Mouse (Mus musculus): ENCODE measurements around the gene Mroh3.

The Mroh3 gene

GRCm38 (mm10) chr1:136159830-136160229 is 52.8 kb downstream of the Mroh3 start:
- in situ Hi-C loops (cut with MboI, MseI), result loop anchor here in 1 of 2 experiments (25.0 kb wide), 1 partner anchor 1748 kb away; the partner anchor contains the start of genes Adipor1 and Cyb5r1

- in situ Hi-C loops (cut with MboI, MseI), result loop anchor here in 1 of 2 experiments (25.0 kb wide), 1 partner anchor 1745 kb away; the partner anchor contains the start of genes Adipor1 and Cyb5r1
These were observed 55.7 kb downstream of the Mroh3 start for GRCm38 (mm10) chr1:136156951-136157350.

DNA sequence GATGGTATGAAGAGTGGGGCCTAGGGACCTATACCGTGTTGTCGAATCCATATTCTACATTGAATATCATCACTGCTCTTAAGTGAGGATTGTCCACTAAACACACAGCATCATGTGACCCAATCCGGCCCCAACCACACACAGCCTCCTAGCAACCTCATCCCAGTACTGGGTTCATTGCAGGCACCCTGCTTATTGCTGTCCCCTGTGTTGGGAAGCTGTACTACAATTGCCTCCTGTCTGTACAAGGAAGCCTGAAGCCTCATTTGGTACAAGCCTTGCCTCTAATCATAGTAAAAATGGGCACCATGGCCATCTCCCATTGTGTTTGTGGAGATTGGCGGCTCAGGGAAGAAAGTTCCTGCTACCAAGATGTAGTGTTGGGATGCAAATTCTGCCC is 56.3 kb downstream of the Mroh3 start:
- in situ Hi-C loops (cut with MboI, MseI), result loop anchor here in 1 of 2 experiments (25.0 kb wide), 1 partner anchor 1744 kb away; the partner anchor contains the start of genes Adipor1 and Cyb5r1

GRCm38 (mm10) chr1:136151371-136151770 is 61.3 kb downstream of the Mroh3 start:
- in situ Hi-C loops (cut with MboI, MseI), result loop anchor here in 1 of 2 experiments (25.0 kb wide), 1 partner anchor 1739 kb away; the partner anchor contains the start of genes Adipor1 and Cyb5r1

DNA sequence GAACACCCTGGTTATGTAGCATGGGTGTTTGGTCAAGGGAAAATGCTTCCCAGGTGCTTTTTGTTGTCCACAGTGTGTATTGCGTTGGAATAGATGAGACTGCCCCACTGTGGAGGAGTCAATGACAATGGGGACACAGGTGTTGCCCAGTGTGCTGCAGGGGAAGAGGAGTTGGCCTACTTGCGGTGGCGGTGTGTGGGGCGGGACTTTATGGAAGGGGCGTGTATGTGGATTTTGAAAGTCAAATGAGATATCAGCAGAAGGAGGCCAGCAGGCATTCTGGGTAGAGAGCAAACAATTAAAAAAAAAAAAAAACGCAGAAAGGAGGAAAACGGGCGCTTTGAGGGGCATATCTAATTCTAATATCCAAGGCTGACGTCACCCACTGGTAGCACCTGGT is 62.9 kb downstream of the Mroh3 start:
- in situ Hi-C loops (cut with MboI, MseI), result loop anchor here (25.0 kb wide), 2 partner anchors 538 to 1737 kb away; partner anchors contain the start of genes Adipor1 (in 1 of the 2) and Cyb5r1 (in 1 of the 2)

- in situ Hi-C loops (cut with MboI, MseI), result loop anchor here in 1 of 2 experiments (25.0 kb wide), 1 partner anchor 544 kb away; no protein-coding TSS in a partner anchor
These were observed 69.1 kb downstream of the Mroh3 start for GRCm38 (mm10) chr1:136143514-136143913.

DNA sequence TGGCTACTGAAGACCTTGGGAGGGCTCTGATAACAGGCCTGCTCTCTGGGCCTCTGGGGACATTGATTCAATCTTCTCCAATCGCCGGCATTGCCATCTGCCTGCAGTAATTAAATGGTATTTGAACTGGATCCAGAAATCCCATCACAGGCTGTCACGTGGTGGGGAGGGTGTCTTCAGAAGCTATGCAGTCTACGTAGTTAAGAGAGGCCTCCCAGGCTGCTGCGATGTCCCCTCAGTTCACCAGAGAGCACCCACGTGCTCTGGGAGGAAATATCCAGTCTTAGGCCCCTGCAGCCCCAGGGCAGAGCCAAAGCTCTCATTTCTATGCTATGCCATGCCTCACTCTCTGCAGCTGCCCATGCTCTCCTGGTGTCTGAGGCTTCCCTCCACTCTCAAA is 70.3 kb downstream of the Mroh3 start:
- in situ Hi-C loops (cut with MboI, MseI), result loop anchor here in 1 of 2 experiments (25.0 kb wide), 1 partner anchor 545 kb away; no protein-coding TSS in a partner anchor

GRCm38 (mm10) chr1:136141176-136141950 is 71.3 kb downstream of the Mroh3 start:
- in situ Hi-C loops (cut with MboI, MseI), result loop anchor here in 1 of 2 experiments (25.0 kb wide), 1 partner anchor 546 kb away; no protein-coding TSS in a partner anchor

DNA sequence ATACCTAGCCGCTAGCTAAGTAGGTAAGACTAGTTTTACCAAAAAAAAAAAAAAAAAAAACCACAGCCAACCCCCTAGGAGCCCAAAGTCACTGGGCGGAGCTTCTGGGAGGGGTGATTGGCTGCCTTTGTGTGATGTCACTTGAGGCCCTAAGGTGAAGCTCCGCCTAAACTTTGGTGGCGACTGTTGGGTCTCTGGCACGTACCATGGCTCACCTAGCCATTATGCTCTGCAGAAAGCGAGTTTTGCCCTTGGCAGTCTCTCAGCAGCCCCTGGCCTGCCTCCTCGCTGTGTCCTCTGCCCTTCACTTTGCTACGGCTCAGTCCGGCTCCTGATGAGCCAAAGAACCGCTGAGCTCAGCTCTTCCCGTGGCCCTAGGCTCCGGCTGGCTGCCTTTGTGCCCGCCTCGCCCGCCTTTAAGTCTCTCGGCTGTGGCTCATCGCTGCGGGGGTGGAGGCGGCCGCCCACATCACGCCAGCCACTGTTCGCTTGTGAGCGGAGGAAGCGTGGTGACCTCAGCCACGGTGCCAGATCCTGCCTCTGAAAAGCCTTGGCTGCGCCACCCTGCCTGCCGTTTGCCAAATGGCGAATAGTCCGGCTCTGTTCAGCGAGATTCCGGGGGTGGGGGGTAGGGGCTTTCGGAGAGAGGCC is 72.5 kb downstream of the Mroh3 start:
- in situ Hi-C loops (cut with MboI, MseI), result loop anchor here (10.0 to 25.0 kb wide), 3 partner anchors 465 to 1005 kb away; partner anchors contain the start of gene Ptpn7 (in 1 of the 2)

- in situ Hi-C loops (cut with MboI, MseI), result loop anchor here (10.0 to 25.0 kb wide), 3 partner anchors 466 to 1004 kb away; partner anchors contain the start of gene Ptpn7 (in 1 of the 2)
These were observed 74.3 kb downstream of the Mroh3 start for GRCm38 (mm10) chr1:136138191-136138830.

GRCm38 (mm10) chr1:136137575-136137974 is 75.1 kb downstream of the Mroh3 start:
- in situ Hi-C loops (cut with MboI, MseI), result loop anchor here (10.0 to 25.0 kb wide), 3 partner anchors 467 to 1003 kb away; partner anchors contain the start of gene Ptpn7 (in 1 of the 2)

DNA sequence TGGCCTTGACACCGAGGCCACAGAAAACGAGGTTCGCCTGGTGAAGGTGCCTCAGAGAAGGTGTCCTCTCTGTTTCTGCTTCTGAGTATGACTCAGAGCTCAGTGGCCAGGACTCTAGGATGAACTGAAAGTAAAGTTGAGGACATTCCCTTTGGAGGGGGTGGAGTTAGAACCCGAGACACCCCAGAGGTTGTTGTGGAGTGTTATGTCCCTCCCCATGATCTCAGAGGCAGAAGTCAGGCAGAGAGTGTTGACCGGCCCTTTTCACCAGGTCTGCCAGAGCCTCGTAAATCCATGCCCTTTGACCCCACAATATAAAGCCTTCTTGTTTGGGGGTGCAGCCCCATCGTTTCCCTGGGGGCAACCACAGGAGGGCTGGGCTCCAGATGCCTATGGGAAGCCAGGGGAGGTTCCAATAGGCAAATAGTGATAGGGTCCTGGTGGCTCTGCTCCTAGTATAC is 75.5 kb downstream of the Mroh3 start:
- in situ Hi-C loops (cut with MboI, MseI), result loop anchor here (10.0 to 25.0 kb wide), 3 partner anchors 468 to 1002 kb away; partner anchors contain the start of gene Ptpn7 (in 1 of the 2)

DNA sequence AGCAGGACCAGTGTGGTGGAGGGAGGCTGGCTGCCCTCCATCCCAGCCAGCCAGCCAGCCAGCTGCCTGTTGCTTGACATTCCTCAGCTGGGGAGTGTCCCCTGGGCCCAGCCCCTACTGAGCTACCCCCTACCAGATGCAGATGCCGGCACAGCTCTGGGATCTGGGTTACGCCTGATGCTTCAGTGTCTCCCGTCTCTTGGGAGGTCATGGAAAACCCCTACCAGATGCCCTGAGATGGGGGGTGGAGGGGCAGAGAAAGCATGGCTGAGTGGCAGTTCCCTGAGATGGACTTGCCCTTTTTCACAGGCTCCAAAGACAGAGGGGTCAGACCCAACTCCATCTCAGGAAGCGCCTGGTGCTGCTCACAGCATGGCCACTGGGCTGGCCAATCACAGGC is 76.1 kb downstream of the Mroh3 start:
- in situ Hi-C loops (cut with MboI, MseI), result loop anchor here (10.0 to 25.0 kb wide), 3 partner anchors 468 to 1002 kb away; partner anchors contain the start of gene Ptpn7 (in 1 of the 2)

DNA sequence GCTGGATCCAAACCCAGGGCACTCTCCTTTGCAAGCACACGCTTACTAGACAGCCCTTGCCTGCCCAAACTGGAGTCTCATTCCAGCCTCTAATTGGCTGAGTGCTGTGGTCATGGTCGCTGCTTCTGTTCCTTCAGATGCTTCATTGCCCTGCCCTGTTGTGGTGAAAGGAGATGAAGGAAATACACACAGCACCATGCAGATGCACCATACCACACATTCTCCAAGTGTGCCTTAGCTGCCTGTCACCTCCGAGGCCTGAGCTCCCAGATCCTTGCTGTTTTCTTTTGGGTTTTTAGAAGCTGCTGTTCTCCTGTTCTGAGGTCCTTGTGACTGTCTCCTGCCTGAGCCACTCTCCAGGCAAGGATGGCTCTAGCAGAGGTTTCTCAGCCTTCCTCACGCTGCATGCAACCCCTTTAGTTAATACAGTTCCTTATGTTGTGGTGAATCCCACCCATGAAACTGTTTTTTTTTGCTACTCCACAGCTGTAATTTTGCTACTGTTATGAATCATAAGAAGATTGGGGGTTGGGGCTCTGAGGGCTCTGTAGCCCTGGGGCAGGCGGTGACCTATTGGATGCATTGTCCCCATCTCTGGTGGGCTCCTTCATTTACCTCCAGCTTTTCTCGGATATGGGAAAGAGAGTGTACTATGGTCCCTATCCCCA is 76.7 kb downstream of the Mroh3 start:
- in situ Hi-C loops (cut with MboI, MseI), result loop anchor here (10.0 to 25.0 kb wide), 3 partner anchors 469 to 1001 kb away; partner anchors contain the start of gene Ptpn7 (in 1 of the 2)

DNA sequence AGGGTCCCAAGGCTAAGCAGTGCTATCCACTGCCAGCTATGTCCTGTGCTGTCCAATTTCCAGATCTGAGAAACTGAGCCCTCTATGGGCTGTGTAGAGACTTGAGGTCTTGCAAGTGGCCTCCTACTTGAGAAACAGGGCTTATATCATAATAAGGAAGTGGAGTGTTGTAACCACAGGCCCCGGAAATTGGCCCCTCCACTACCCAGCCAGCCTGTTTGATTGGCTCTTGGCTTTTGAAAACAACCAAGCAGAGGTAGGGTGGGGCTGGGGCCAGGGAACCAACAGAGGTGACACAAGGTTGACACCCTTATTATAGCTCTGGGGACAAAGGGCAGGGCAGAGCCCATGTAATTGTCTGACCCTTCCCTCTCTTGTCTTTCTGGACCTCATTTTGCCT is 77.6 kb downstream of the Mroh3 start:
- in situ Hi-C loops (cut with MboI, MseI), result loop anchor here (10.0 to 25.0 kb wide), 3 partner anchors 470 to 1000 kb away; partner anchors contain the start of gene Ptpn7 (in 1 of the 2)

GRCm38 (mm10) chr1:136134547-136134946 is 78.1 kb downstream of the Mroh3 start:
- in situ Hi-C loops (cut with MboI, MseI), result loop anchor here (5.0 to 25.0 kb wide), 4 partner anchors 470 to 1000 kb away; partner anchors contain the start of gene Ptpn7 (in 1 of the 2)

DNA sequence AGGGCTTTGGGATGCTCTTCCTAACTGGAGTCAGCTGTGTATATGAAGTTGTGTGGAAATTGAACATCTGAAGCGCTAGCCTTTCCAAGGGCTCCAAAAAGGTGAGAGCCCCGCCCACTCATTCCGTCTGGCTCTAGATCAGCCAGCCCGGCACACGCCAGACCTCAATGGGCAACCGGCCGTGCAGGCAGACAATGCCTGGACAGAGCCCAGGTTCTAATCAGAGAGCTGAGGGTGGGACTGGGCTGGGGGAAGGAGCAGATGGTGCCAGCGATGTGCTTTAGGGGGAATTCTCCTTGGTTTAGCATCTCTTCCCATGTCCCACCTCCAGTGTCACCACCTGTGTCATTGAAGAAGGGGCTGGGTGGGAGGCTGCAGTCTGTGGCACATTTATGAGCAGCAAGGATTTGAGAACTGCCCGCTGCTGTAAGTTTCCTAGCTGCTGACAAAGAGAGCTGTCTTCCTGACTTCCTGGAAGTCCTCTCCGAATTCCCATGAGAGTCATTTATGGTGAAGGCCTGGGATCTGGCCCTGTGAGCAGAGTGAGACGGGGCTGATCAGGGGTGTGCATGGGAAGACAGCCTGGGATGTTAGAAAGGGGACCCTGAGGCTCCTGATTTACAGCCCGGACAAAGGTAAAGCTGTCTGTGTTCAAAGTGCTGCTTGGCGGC is 78.9 kb downstream of the Mroh3 start:
- in situ Hi-C loops (cut with MboI, MseI), result loop anchor here (5.0 to 25.0 kb wide), 4 partner anchors 471 to 999 kb away; partner anchors contain the start of gene Ptpn7 (in 1 of the 2)

DNA sequence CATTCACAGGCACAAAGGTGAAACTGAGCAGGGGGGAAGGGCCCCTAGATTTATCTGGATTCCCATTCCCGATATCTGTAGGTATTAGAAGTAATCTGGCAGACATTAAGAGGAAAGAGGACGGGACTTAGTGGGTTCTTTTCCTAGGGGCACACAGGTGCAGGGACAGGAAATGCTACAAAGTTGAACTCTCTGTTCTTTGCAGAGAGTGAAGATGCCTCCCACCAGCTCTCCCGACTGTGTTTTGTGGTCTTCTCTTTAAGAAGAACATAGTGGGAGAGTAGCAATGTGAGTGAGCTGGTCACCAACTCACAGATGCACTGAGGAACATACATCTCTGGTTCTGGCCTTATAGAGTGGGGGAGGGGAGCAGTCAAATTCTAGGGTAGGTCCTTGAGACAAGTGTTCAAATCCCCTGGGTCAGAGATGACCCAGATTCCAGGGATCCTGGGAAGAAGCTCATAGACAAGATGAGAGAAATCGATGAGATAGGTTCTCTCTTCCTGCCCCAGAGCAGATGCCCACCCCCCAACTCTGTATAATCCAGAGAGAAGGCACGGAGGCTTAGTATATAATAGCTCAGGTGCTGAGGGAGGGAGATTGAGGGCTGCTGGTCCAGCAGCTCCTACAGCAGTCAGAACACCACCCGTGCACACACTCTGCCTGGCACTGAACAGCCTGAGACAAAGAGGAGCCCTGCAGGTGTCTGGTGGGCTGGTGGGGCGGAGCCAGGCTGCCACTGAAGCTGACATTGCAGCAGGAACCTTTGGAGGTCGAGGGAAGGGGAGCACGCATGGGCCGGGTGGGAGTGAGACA is 80.0 kb downstream of the Mroh3 start:
- in situ Hi-C loops (cut with MboI, MseI), result loop anchor here (5.0 to 25.0 kb wide), 4 partner anchors 472 to 998 kb away; partner anchors contain the start of gene Ptpn7 (in 1 of the 2)
